Mouse (Mus musculus) lung, adult 18-20 months (tissue): ENCODE measurements around the gene Sdhaf2.
"Not testable (repeated sequence)": the region's sequence is repeated elsewhere in the genome, so short reads cannot be mapped to it uniquely, and the experiment has no call there.

Experiments
- DNase-seq, 2 experiments: peaks; one replicate each; pipeline ENCODE4 v3.0.0; 2022; ENCODE audit warnings: mixed read lengths in 2 of 2

The Sdhaf2 gene

GRCm38 (mm10) chr19:10525910-10526309 is at the start of gene Sdhaf2:
Gene Sdhaf2 (minus strand): TSS chr19:10526142.
- no peak for DNase-seq

- no peak for DNase-seq
Observed at GRCm38 (mm10) chr19:10569627-10570026, 43.7 kb upstream of the Sdhaf2 start.

GRCm38 (mm10) chr19:10565217-10565616 is 39.3 kb upstream of the Sdhaf2 start:
- DNase-seq: no peak

GRCm38 (mm10) chr19:10564278-10564677 is 38.3 kb upstream of the Sdhaf2 start:
- no peak for DNase-seq

- no peak for DNase-seq
Observed at GRCm38 (mm10) chr19:10562351-10562750, 36.4 kb upstream of the Sdhaf2 start.

- DNase-seq: peak; percentile 17 to 24
Observed at GRCm38 (mm10) chr19:10561558-10562314, 35.8 kb upstream of the Sdhaf2 start.

- no peak for DNase-seq
Observed at GRCm38 (mm10) chr19:10560108-10560507, 34.2 kb upstream of the Sdhaf2 start.

- not testable (repeated sequence) for DNase-seq
Observed at GRCm38 (mm10) chr19:10557837-10558375, 32.0 kb upstream of the Sdhaf2 start.

- DNase-seq: no peak
Observed at GRCm38 (mm10) chr19:10557430-10557829, 31.5 kb upstream of the Sdhaf2 start.

- no peak for DNase-seq
Observed at GRCm38 (mm10) chr19:10557001-10557400, 31.1 kb upstream of the Sdhaf2 start.

- peak; percentile 85 to 90 for DNase-seq
Observed at GRCm38 (mm10) chr19:10555624-10556510, 29.9 kb upstream of the Sdhaf2 start, which contains the start of gene Tmem216. Gene Tmem216 (minus strand): TSS chr19:10556238.

GRCm38 (mm10) chr19:10539454-10539853 is 13.5 kb upstream of the Sdhaf2 start:
- DNase-seq: no peak

- no peak for DNase-seq
Observed at GRCm38 (mm10) chr19:10530082-10530481, 4.1 kb upstream of the Sdhaf2 start.

- DNase-seq: peak; percentile 91 to 94
Observed at GRCm38 (mm10) chr19:10525106-10525901, 638 bp downstream of the Sdhaf2 start, which contains the start of gene Cpsf7. Gene Cpsf7 (plus strand): TSS chr19:10525266.

GRCm38 (mm10) chr19:10524784-10525105 is 1.2 kb downstream of the Sdhaf2 start:
- no peak for DNase-seq

- DNase-seq: no peak
Observed at GRCm38 (mm10) chr19:10523483-10524080, 2.4 kb downstream of the Sdhaf2 start.

- no peak for DNase-seq
Observed at GRCm38 (mm10) chr19:10521926-10522325, 4.0 kb downstream of the Sdhaf2 start.

GRCm38 (mm10) chr19:10520355-10520754 is 5.6 kb downstream of the Sdhaf2 start:
- DNase-seq: no peak

GRCm38 (mm10) chr19:10510759-10511330 is 15.1 kb downstream of the Sdhaf2 start:
- DNase-seq: peak; percentile 46 to 47

GRCm38 (mm10) chr19:10502571-10502970 is 23.4 kb downstream of the Sdhaf2 start:
- peak in 1 of 2 experiments; percentile 34 for DNase-seq

GRCm38 (mm10) chr19:10500581-10500980 is 25.4 kb downstream of the Sdhaf2 start:
- no peak for DNase-seq
